Mouse (Mus musculus): ENCODE results near the gene Il16. TPM values are rescaled to one million over a fixed set of nuclear protein-coding genes. Genes with fewer than 3 reads are reported as not detected.

The Il16 gene
- polyA plus RNA-seq, 1 experiment from 2014 or later, result 0.76 TPM

DNA sequence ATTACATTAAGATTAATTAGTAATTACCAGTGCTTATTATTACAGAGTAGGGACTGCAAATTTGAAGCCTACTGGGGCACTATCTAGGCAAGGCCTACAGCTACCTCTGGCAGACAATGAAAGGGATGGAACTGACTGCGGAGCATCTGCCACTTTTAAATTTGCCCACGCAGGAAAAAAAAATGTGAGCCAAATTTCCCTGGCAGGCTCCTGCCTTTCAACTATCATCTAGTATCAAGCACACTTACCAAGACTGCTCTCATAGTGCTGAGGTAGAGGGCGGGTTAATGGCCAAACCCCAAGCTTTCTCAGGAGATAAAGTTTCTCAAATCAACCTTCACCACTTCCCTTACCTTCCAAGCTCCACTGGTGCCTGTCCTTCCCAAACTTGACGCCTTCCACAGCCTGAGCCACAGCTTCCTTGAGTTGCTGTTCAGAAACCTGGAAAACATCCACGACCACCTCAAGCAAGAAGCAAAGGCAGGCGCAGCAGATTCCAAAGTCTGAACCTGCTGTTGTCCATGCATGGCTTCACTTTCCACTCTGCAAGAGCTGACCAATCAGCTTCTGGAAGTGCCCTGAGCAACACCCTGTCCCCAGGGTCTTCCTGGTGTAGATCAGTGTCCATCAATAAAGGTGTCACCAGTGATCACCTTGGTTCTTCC, 82.7 kb downstream of the Il16 start:
- no peaks in the 10 kb centered on the region for H3K4me1 ChIP-seq
- H3K27ac ChIP-seq, result no peak overlapping the region
- no peaks in the 10 kb centered on the region for H3K9me3 ChIP-seq
- no peaks in the 10 kb centered on the region for H3K36me3 ChIP-seq (replicated peaks)
- no peak for DNase-seq (ENCODE audit: extremely low spot score, low spot score)
- H3K27me3 ChIP-seq (ENCODE audit: poor library complexity, severe bottlenecking), result no peaks in the 10 kb centered on the region
- no peak overlapping the region for H3K4me3 ChIP-seq
- 88% methylated on average over 6 of the region's 6 CpGs for WGBS

DNA sequence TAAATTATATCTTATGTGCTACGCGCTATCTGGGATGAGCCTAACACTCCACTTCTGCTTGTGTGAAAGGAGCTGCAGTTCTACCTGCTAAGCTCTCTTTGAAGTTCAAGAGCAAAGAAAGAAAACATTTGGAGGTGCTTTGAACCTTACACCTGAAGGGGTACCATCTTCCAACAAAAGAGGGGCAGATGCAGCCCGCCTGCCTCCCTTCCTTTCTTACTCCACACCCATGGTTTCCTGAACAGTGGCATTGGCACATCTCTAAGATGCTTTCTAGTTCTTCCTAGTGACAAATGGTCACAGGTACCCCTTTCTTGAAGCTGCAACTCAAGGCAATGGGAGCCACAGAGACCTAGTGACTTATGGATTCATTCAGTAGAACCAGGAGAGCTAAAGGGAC, 83.8 kb downstream of the Il16 start:
- Histone ChIP-seq H3K4me1 (no peaks in the 10 kb centered on the region), H3K36me3 (replicated peaks) (no peaks in the 10 kb centered on the region), H3K4me3 (no peak overlapping the region), H3K9me3 (no peaks in the 10 kb centered on the region), H3K27ac (no peak overlapping the region), H3K27me3 (ENCODE audit: poor library complexity, severe bottlenecking) (no peaks in the 10 kb centered on the region)
- WGBS, result 91% methylated on average over 3 of the region's 3 CpGs
- no peak for DNase-seq (ENCODE audit: extremely low spot score, low spot score)

DNA sequence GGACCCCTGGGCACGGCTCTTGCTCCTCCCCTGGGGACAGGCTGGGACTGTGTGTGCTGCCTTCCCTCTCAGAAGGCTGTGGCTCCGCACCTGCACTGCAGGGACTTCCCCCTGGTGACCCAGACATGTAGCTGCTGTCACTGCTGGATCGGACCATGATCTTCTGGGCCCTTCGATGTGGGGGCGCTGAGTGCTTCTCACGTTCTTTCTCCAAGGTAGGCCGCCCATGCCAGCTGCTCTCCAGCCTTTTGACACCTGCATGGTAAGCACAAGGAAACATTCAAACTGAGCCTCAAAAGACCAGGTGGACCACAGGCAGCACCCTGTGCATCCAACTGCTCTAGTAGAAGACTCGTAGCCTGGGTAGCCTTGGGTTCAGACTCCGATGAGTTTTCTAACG, 84.5 kb downstream of the Il16 start:
- Histone ChIP-seq H3K4me1 (no peaks in the 10 kb centered on the region), H3K9me3 (no peaks in the 10 kb centered on the region), H3K4me3 (no peak overlapping the region), H3K27me3 (ENCODE audit: poor library complexity, severe bottlenecking) (no peaks in the 10 kb centered on the region), H3K36me3 (replicated peaks) (no peaks in the 10 kb centered on the region), H3K27ac (no peak overlapping the region)
- DNase-seq (ENCODE audit: extremely low spot score, low spot score), result no peak
- WGBS, result 93% methylated on average over 10 of the region's 10 CpGs

- Histone ChIP-seq H3K4me3 (no peak overlapping the region), H3K27ac (no peak overlapping the region), H3K4me1 (no peaks in the 10 kb centered on the region), H3K9me3 (no peaks in the 10 kb centered on the region), H3K36me3 (replicated peaks) (no peaks in the 10 kb centered on the region), H3K27me3 (ENCODE audit: poor library complexity, severe bottlenecking) (no peaks in the 10 kb centered on the region)
- WGBS, result 94% methylated on average over 11 of the region's 11 CpGs
- DNase-seq (ENCODE audit: extremely low spot score, low spot score), result no peak
Observed at GRCm38 (mm10) chr7:83660273-83660691, 85.2 kb downstream of the Il16 start.

DNA sequence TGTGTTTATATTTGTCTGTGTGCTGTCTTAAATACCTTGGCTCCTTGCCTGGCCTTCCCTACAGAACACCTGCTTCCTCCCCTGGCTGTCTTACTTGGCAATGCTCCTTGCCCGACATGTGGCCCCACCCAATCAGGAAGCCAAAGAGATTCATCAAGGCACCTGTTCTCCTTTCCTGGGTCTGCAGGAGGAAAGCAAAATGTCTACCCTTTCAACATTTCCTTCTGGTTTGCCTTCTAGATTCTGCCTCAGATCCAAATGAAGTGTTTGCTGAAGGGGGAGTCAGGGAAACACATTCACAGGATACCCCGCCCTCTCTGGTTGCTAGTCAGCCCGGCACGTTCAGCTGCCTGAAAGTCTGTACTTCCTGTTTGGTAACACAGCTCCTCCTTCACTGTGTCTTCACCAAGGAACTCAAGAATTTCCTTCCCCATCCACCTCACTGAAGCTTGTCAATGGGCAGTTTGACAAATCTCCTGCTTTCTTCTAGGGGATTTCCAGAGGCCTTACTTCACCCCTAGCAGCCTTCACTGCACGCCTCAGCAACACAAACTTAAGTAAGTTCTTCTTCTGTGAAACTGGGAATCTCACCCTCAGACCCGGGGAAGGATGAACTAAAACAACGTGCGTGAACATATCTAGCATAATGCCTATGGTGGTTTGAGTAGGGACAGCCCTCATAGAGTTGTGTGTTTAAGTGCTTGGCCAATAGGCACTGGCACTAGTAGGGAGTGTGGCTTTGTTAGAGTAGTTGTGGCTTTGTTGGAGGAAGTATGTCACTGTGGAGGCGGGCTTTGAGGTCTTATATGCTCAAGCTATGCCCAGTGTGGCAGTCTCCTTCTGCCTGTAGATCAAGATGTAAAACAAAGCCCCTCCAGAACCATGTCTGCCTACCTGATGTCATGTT, 86.1 kb downstream of the Il16 start:
- H3K4me3 ChIP-seq, result no peak overlapping the region
- 88% methylated on average over 9 of the region's 9 CpGs for WGBS
- no peak overlapping the region for H3K27ac ChIP-seq
- H3K27me3 ChIP-seq (ENCODE audit: poor library complexity, severe bottlenecking), result no peaks in the 10 kb centered on the region
- H3K9me3 ChIP-seq, result no peaks in the 10 kb centered on the region
- no peak for DNase-seq (ENCODE audit: extremely low spot score, low spot score)
- H3K36me3 ChIP-seq (replicated peaks), result no peaks in the 10 kb centered on the region
- H3K4me1 ChIP-seq, result no peaks in the 10 kb centered on the region

GRCm38 (mm10) chr7:83658716-83659115, 86.8 kb downstream of the Il16 start:
- 79% methylated on average over 1 of the region's 1 CpGs for WGBS

DNA sequence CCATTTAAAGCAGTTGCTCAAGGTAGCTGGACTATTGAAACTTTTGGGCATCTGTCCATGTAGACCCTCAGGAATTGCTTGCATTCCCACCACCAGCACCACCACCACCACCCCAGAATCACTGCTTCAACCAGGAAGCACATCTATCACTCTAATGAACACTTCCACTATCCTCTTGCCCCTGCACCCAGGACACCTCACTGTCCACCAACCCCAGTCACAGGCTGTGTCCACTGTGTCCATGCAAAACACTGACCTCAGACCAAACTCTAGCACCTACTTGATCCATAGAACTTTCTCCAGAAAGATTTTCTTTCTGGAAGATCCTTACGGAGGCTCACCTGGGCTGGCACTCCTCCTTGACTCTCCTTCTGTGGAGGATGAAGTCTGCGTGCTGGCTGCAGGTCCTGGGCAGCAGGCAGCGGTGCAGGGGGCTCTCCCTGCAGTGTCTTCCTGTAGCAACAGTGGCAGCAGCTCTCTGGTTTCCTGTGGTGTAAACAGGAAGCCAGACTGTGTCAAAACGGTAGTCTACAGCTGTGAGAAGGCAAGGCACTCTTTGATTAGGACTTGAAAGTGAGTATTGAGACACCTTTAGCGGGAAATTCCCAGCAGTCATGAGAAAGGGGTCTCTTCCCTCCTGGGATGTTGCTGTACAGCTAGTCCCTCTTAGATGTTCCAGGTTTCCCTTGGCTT, 90.4 kb downstream of the Il16 start:
- 75% methylated on average over 5 of the region's 5 CpGs for WGBS

More at GRCm38 (mm10) chr7:83658716-83659115, 86.8 kb downstream of the Il16 start:
- DNase-seq (ENCODE audit: extremely low spot score, low spot score), result no peak
- no peaks in the 10 kb centered on the region for H3K27me3 ChIP-seq (ENCODE audit: poor library complexity, severe bottlenecking)
- H3K9me3 ChIP-seq, result no peaks in the 10 kb centered on the region
- no peaks in the 10 kb centered on the region for H3K4me1 ChIP-seq
- H3K27ac ChIP-seq, result no peak overlapping the region
- no peak overlapping the region for H3K4me3 ChIP-seq
- H3K36me3 ChIP-seq (replicated peaks), result no peaks in the 10 kb centered on the region

DNA sequence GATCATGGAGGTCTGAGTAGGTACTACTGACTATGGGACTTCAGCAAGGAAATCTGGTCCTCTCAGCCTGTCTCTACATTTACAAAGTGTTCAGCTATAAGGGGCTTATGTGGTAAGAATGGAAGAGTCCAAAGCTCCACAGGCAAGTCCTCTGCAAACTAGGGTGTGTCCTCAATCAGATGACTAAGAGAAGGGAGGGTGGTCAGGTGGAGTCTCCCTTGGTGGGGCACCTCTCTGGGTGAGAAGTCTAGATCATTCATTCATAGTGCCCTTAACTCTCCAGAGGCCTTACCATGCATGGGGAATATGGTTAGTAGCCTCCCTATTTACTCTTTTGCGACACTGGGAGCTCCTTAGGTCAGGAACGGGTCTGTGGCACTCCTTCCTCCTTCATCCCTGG, 91.3 kb downstream of the Il16 start:
- no peak for DNase-seq (ENCODE audit: extremely low spot score, low spot score)
- Histone ChIP-seq H3K27ac (no peak overlapping the region), H3K4me1 (no peaks in the 10 kb centered on the region), H3K9me3 (no peaks in the 10 kb centered on the region), H3K27me3 (ENCODE audit: poor library complexity, severe bottlenecking) (no peaks in the 10 kb centered on the region), H3K36me3 (replicated peaks) (no peaks in the 10 kb centered on the region), H3K4me3 (no peak overlapping the region)
- WGBS, result 84% methylated on average over 2 of the region's 2 CpGs

More for the DNA sequence above, 90.4 kb downstream of the Il16 start:
- H3K27me3 ChIP-seq (ENCODE audit: poor library complexity, severe bottlenecking), result no peaks in the 10 kb centered on the region
- H3K27ac ChIP-seq, result no peak overlapping the region
- H3K36me3 ChIP-seq (replicated peaks), result no peaks in the 10 kb centered on the region
- H3K9me3 ChIP-seq, result no peaks in the 10 kb centered on the region
- H3K4me1 ChIP-seq, result no peaks in the 10 kb centered on the region
- H3K4me3 ChIP-seq, result no peak overlapping the region
- DNase-seq (ENCODE audit: extremely low spot score, low spot score), result no peak

GRCm38 (mm10) chr7:83653605-83654051, 91.9 kb downstream of the Il16 start:
- no peaks in the 10 kb centered on the region for H3K4me1 ChIP-seq
- no peak overlapping the region for H3K27ac ChIP-seq
- no peaks in the 10 kb centered on the region for H3K9me3 ChIP-seq

GRCm38 (mm10) chr7:83652498-83652897, 93.0 kb downstream of the Il16 start:
- Histone ChIP-seq H3K27me3 (ENCODE audit: poor library complexity, severe bottlenecking) (no peaks in the 10 kb centered on the region), H3K27ac (no peak overlapping the region)
- WGBS, result 82% methylated on average over 5 of the region's 5 CpGs

More at GRCm38 (mm10) chr7:83653605-83654051, 91.9 kb downstream of the Il16 start:
- H3K27me3 ChIP-seq (ENCODE audit: poor library complexity, severe bottlenecking), result no peaks in the 10 kb centered on the region
- no peaks in the 10 kb centered on the region for H3K36me3 ChIP-seq (replicated peaks)
- WGBS, result 88% methylated on average over 2 of the region's 2 CpGs
- no peak overlapping the region for H3K4me3 ChIP-seq
- no peak for DNase-seq (ENCODE audit: extremely low spot score, low spot score)

DNA sequence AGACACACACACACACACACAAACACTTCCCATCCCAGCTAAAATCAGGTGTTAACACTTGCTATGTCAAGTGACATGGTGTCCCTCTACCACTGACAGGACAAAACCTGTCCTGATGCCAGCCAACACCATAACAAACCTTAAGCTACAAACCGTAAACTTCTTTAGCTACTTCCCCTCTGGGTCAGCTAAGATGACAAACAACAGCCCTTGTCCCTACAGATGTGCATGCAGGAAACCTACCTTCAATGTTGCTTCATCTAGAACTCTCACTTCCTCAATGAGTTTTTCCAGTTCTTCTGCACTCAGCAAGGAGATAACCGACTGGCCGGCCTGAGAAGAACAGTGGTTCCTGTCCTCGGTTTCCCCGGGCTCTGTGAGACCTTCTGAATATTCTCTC, 94.9 kb downstream of the Il16 start:
- DNase-seq (ENCODE audit: extremely low spot score, low spot score), result no peak
- H3K27ac ChIP-seq, result no peak overlapping the region
- H3K9me3 ChIP-seq, result no peaks in the 10 kb centered on the region
- no peak overlapping the region for H3K4me3 ChIP-seq
- no peaks in the 10 kb centered on the region for H3K4me1 ChIP-seq
- no peaks in the 10 kb centered on the region for H3K27me3 ChIP-seq (ENCODE audit: poor library complexity, severe bottlenecking)
- WGBS, result 94% methylated on average over 5 of the region's 5 CpGs
- H3K36me3 ChIP-seq (replicated peaks), result no peaks in the 10 kb centered on the region

More at GRCm38 (mm10) chr7:83652498-83652897, 93.0 kb downstream of the Il16 start:
- no peak for DNase-seq (ENCODE audit: extremely low spot score, low spot score)
- no peaks in the 10 kb centered on the region for H3K4me1 ChIP-seq
- no peaks in the 10 kb centered on the region for H3K36me3 ChIP-seq (replicated peaks)
- H3K9me3 ChIP-seq, result no peaks in the 10 kb centered on the region
- no peak overlapping the region for H3K4me3 ChIP-seq

- Histone ChIP-seq H3K4me3 (no peak overlapping the region), H3K9me3 (no peaks in the 10 kb centered on the region), H3K27ac (no peak overlapping the region), H3K27me3 (ENCODE audit: poor library complexity, severe bottlenecking) (no peaks in the 10 kb centered on the region), H3K36me3 (replicated peaks) (no peaks in the 10 kb centered on the region), H3K4me1 (no peaks in the 10 kb centered on the region)
- 89% methylated on average over 7 of the region's 7 CpGs for WGBS
- no peak for DNase-seq (ENCODE audit: extremely low spot score, low spot score)
Observed at GRCm38 (mm10) chr7:83648807-83649206, 96.7 kb downstream of the Il16 start.
